Mouse (Mus musculus): Measurements from ENCODE around the gene Cs. TPM values are rescaled to one million over a fixed set of nuclear protein-coding genes. Genes with fewer than 3 reads are reported as not detected.

The Cs gene
- polyA plus RNA-seq, 1 experiment from 2014 or later: 192 TPM

DNA sequence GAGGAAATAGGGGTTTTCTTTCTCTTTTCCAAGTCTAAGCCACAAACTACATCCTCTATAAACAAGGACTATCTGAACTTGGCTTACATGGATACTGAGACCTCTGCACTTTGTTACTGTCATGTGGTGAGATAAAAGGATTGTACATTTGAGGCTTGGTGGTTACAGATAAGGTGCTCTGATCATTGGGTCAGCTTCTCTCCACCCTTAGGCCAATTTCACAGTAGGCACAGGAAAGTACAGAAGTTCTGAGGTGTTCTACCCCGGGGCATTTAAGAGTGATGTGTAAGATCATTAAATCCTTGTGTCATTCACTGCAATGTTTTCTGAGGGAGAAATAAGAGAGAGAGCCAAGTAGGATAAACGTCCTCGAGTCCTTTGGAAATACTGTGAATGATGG lies 937 bp upstream of the Cs start:
- Histone ChIP-seq H3K27me3 (replicated peaks) (no peaks in the 10 kb centered on the region), H3K4me2 (peak overlapping the region; percentile 69), H3K27ac (peak overlapping the region; percentile 98; the same call in 1 of the 2 replicates), H3K9me3 (no peaks in the 10 kb centered on the region), H3K36me3 (no peaks in the 10 kb centered on the region; the same call in 1 of the 2 replicates), H3K4me1 (peaks cover 22% of the 10 kb centered on the region), H3K9ac (no peak overlapping the region), H3K4me3 (replicated peaks) (peak overlapping the region; percentile 64; the same call in 1 of the 2 replicates)
- WGBS: 73% methylated on average over 3 of the region's 3 CpGs
- ATAC-seq (ENCODE audit: insufficient read depth, low FRiP score, low read depth): no peak

DNA sequence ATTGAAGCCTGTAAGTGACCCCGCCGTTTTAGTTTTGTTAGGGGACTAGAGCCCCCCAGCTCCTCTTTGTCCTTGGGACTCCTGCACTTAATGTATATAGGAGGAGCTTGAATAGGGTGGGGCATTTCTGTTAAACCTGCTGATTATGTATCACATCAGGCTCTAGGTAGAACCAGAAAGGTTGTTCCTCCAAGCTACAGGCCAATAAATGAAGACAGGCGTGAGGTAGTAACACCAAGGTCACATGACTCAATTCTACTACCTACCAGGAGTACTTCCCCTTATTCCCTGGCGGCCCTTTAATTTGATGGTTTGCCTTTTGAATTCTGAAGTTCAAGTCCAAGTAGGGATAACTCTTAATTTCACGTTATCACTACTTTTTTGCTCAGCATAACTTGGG lies 881 bp downstream of the Cs start:
- Histone ChIP-seq H3K4me2 (peak overlapping the region; percentile 75), H3K36me3 (no peaks in the 10 kb centered on the region; the same call in 1 of the 2 replicates), H3K27me3 (replicated peaks) (no peaks in the 10 kb centered on the region), H3K4me1 (peaks cover 22% of the 10 kb centered on the region), H3K9ac (peak overlapping the region; percentile 66), H3K4me3 (replicated peaks) (peak overlapping the region; percentile 64), H3K9me3 (no peaks in the 10 kb centered on the region), H3K27ac (peak overlapping the region; percentile 98)
- no peak for ATAC-seq (ENCODE audit: insufficient read depth, low FRiP score, low read depth)
- WGBS: 14% methylated on average over 5 of the region's 5 CpGs

DNA sequence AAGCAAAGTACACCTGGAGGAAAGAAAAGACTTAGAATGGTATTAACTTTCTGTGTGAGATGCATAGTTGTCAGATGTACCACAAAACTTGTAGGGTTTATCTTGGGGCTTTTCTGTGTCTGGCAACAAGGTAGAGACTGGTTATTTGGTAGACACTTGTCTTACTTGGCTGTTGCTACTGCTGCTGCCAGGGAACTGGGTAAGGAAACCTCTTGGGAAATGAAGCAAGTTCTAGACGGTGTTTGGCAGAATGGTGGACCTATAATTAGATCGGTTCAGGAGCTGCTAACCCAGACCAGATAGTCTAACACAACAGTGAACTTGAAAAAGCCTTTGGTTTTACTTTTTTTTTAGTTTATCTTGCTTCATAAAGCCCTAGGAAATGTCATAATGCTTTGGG lies 1.4 kb downstream of the Cs start:
- WGBS: 68% methylated on average over 2 of the region's 2 CpGs
- H3K4me3 ChIP-seq (replicated peaks): peak overlapping the region; percentile 64
- H3K27me3 ChIP-seq (replicated peaks): no peaks in the 10 kb centered on the region
- peak overlapping the region; percentile 75 for H3K4me2 ChIP-seq
- H3K27ac ChIP-seq: peak overlapping the region; percentile 98; the same call in 1 of the 2 replicates
- H3K36me3 ChIP-seq: no peaks in the 10 kb centered on the region; the same call in 1 of the 2 replicates
- no peaks in the 10 kb centered on the region for H3K9me3 ChIP-seq
- H3K4me1 ChIP-seq: peaks cover 22% of the 10 kb centered on the region
- no peak overlapping the region for H3K9ac ChIP-seq
- ATAC-seq (ENCODE audit: insufficient read depth, low FRiP score, low read depth): no peak

DNA sequence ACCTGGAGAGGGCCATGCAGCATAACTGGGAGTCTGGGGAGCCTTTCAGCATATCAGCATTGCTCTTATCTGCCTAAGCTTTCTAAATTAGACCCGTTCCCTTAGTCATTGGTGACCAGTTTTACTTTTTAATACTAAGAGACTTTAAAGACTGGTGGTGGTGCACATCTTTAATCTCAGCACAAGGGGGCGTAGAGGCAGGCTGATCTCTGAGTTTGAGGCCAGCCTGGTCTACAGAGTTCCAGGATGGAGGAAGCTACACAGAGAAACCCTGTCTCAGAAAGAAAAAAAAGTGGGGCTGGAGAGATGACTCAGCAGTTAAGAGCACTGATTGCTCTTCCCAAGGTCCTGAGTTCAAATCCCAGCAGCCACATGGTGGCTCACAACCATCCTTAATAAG lies 2.7 kb downstream of the Cs start:
- no peak overlapping the region for H3K4me3 ChIP-seq (replicated peaks)
- peaks cover 31% of the 10 kb centered on the region for H3K4me1 ChIP-seq
- no peak overlapping the region for H3K9ac ChIP-seq
- 77% methylated on average over 2 of the region's 2 CpGs for WGBS
- H3K27ac ChIP-seq: no peak overlapping the region
- no peak for ATAC-seq (ENCODE audit: insufficient read depth, low FRiP score, low read depth)
- no peaks in the 10 kb centered on the region for H3K9me3 ChIP-seq
- no peaks in the 10 kb centered on the region; the same call in 1 of the 2 replicates for H3K36me3 ChIP-seq
- H3K27me3 ChIP-seq (replicated peaks): no peaks in the 10 kb centered on the region
- no peak overlapping the region for H3K4me2 ChIP-seq

DNA sequence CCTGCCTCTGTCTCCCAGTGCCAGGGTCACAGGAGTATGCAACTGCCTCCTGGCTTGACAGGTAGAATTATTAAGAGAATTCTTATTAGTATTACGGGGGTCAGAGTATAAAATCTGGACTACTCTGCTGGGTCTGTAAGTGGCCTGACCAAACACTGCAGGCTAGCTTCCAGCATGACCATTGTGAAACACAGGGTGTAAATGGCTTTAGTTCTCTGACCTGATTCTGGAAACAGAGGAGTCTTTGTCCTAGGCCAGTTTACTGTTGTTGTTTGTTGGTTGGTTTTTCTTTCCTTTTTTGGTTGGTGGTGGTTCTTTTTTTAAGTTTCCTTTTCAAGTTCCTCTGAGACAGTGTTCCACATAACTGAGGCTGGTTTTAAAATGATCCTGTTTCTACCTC lies 5.9 kb downstream of the Cs start:
- Histone ChIP-seq H3K27ac (no peak overlapping the region), H3K4me2 (no peak overlapping the region), H3K27me3 (replicated peaks) (no peaks in the 10 kb centered on the region), H3K9ac (no peak overlapping the region), H3K4me3 (replicated peaks) (no peak overlapping the region), H3K4me1 (peaks cover 23% of the 10 kb centered on the region), H3K9me3 (no peaks in the 10 kb centered on the region), H3K36me3 (no peaks in the 10 kb centered on the region; the same call in 1 of the 2 replicates)
- WGBS: 91% methylated on average over 1 of the region's 1 CpGs
- no peak for ATAC-seq (ENCODE audit: insufficient read depth, low FRiP score, low read depth)

DNA sequence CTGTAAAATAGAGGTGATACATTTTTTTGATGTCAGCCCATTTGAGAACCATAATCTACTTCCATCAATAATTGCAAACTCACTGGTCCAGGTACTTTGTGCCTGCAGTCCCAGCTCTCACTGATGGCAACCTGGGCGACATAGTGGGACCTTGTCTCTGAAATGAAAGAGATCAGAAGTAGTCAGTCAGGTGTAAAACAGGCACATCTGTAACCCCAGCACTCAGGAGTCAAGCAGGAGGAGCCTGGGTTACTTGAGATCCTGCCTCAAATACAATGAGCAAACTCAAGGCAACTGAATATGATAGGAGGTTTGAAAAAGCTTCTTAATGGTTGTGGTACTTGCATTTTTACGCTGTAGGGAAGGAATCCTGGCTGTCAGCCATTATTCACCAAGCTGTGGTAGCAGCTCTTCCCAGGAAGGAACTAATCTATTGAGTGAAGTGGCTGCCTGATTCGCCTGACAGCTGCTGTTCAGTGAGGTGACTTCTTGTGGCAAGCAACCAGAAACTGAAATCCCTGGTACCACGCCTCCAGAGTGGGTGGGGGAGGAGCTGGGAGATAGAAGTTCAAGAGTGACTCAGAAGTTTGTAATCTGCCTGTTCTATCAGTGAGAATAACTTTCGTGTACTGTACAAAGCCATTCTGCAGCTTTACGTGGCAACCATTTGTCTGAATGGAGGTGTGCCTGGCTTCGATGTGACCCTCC lies 7.2 kb downstream of the Cs start:
- H3K4me1 ChIP-seq: peaks cover 11% of the 10 kb centered on the region
- no peak overlapping the region for H3K9ac ChIP-seq

DNA sequence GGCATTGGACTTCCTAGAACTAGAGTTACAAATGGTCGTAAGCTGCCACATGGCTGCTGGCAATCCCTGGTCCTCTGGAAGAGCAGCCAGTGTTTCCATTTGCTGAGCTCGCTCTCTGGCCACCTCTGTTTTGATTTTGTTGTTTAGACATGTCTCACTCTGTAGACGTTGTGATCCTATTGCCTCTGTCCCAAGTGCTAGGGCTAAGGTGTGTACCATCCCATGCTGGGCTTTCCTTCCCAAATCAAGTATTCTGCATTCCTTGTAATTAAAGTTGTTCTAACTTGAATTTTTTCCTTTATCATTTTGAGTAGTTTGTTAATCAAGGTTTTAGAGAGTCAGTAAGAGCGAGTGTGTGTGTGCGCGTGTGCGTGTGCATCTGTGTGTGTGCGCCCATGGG lies 10.0 kb downstream of the Cs start:
- Histone ChIP-seq H3K36me3 (peaks cover 22% of the 10 kb centered on the region), H3K9me3 (no peaks in the 10 kb centered on the region), H3K9ac (no peak overlapping the region), H3K27ac (no peak overlapping the region), H3K4me1 (peaks cover 10% of the 10 kb centered on the region), H3K27me3 (replicated peaks) (no peaks in the 10 kb centered on the region), H3K4me2 (no peak overlapping the region), H3K4me3 (replicated peaks) (no peak overlapping the region)
- no peak for ATAC-seq (ENCODE audit: insufficient read depth, low FRiP score, low read depth)
- WGBS: 84% methylated on average over 8 of the region's 8 CpGs

More for the DNA sequence above, 7.2 kb downstream of the Cs start:
- Histone ChIP-seq H3K36me3 (no peaks in the 10 kb centered on the region; the same call in 1 of the 2 replicates), H3K9me3 (no peaks in the 10 kb centered on the region), H3K4me3 (replicated peaks) (peak overlapping the region; percentile 10; the same call in 1 of the 2 replicates), H3K4me2 (peak overlapping the region; percentile 34), H3K27ac (peak overlapping the region; percentile 84), H3K27me3 (replicated peaks) (no peaks in the 10 kb centered on the region)
- 21% methylated on average over 7 of the region's 7 CpGs for WGBS
- peak; percentile 86 for ATAC-seq (ENCODE audit: insufficient read depth, low FRiP score, low read depth)

DNA sequence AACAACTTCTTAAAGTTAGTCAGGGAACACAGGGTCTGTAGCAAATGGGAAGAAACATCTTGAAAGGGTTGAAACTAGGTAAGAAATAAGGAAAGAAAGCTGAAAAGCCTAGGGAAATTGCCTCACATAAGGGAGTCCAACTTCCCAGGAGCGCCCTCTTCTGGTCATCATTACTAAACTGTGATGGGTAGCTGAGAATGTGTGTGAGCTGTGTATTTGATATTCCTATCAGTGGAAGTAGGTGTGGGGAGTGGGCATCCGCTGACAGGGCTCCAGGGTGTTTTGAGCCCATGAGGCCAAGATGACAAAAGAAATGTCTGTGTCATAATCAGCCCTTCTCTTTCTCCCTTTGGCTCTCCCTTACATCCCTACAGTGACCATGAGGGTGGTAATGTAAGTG lies 21.3 kb downstream of the Cs start:
- Histone ChIP-seq H3K4me2 (no peak overlapping the region), H3K27ac (no peak overlapping the region), H3K9ac (no peak overlapping the region), H3K4me1 (no peaks in the 10 kb centered on the region), H3K27me3 (replicated peaks) (no peaks in the 10 kb centered on the region), H3K9me3 (no peaks in the 10 kb centered on the region), H3K4me3 (replicated peaks) (no peak overlapping the region), H3K36me3 (peaks cover 60% of the 10 kb centered on the region)
- WGBS: 53% methylated on average over 2 of the region's 2 CpGs
- no peak for ATAC-seq (ENCODE audit: insufficient read depth, low FRiP score, low read depth)

DNA sequence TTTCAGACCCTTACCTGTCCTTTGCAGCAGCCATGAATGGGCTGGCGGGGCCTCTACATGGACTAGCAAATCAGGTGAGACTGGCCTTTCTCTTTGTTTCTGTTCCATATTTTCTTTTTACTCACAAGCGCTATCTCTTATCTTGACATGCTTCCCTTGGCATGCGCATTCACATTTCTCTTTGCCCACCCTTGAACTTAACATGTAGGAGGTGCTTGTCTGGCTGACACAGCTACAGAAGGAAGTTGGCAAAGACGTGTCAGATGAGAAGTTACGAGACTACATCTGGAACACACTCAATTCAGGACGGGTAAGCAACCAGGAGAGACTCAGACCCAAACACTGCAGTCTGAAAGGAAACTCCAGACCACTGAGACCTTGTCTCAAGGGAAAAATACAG lies 21.7 kb downstream of the Cs start:
- Histone ChIP-seq H3K36me3 (peaks cover 56% of the 10 kb centered on the region), H3K4me3 (replicated peaks) (no peak overlapping the region), H3K4me1 (no peaks in the 10 kb centered on the region), H3K27me3 (replicated peaks) (no peaks in the 10 kb centered on the region), H3K9me3 (no peaks in the 10 kb centered on the region), H3K27ac (no peak overlapping the region), H3K4me2 (no peak overlapping the region), H3K9ac (no peak overlapping the region)
- no peak for ATAC-seq (ENCODE audit: insufficient read depth, low FRiP score, low read depth)
- WGBS: 82% methylated on average over 6 of the region's 6 CpGs

DNA sequence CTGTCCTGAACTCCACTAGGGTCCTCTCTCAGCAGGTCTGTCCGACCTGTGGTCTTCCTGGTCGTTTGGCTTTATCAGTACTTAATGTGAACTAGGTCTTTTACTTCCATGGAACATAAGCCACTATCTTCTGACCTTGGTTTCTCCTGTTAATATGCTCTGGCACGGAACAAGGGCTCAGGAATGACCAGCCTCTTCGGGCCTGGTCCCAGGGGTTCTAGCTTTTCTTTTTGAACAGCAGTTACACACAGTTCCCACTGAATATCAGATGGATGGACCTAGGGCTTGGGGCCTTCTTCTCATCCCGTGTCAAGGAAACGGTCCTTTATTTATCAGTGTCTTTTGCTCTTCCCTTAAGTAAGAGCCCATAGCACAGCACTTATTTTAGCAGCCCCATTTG lies 24.3 kb downstream of the Cs start:
- H3K4me1 ChIP-seq: no peaks in the 10 kb centered on the region
- no peaks in the 10 kb centered on the region for H3K27me3 ChIP-seq (replicated peaks)
- 88% methylated on average over 6 of the region's 6 CpGs for WGBS
- no peak overlapping the region for H3K27ac ChIP-seq
- H3K9ac ChIP-seq: no peak overlapping the region
- H3K36me3 ChIP-seq: peaks cover 50% of the 10 kb centered on the region
- H3K4me2 ChIP-seq: no peak overlapping the region
- no peak for ATAC-seq (ENCODE audit: insufficient read depth, low FRiP score, low read depth)
- no peaks in the 10 kb centered on the region for H3K9me3 ChIP-seq
- no peak overlapping the region for H3K4me3 ChIP-seq (replicated peaks)

DNA sequence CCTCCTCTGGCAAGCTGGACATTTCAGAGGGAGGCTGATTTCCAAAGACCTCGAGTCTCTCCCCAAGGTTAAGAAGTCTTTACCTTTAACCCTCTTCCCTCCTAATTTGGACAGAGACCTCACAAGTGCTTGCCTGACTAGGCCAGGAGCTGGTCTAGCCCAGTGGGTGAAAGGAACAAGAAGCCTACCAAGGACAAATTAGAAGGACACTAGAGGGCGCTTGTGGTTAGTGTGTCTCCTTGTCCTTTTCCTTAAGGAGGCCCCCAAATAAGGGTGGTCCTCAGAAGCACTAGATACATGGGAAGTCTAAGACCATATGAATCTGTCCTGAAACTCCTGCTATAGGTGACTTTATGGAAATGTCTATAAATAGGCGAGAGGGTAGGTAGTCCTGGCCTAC lies 25.0 kb downstream of the Cs start:
- WGBS: 48% methylated on average over 3 of the region's 3 CpGs
- no peak overlapping the region for H3K4me2 ChIP-seq
- no peaks in the 10 kb centered on the region for H3K27me3 ChIP-seq (replicated peaks)
- peaks cover 50% of the 10 kb centered on the region for H3K36me3 ChIP-seq
- 0 out of 2 replicates have a peak, but pooled peaks cover under 1% of the 10 kb centered on the region for H3K4me1 ChIP-seq
- no peaks in the 10 kb centered on the region for H3K9me3 ChIP-seq
- H3K9ac ChIP-seq: no peak overlapping the region
- no peak for ATAC-seq (ENCODE audit: insufficient read depth, low FRiP score, low read depth)
- no peak overlapping the region for H3K27ac ChIP-seq
- no peak overlapping the region for H3K4me3 ChIP-seq (replicated peaks)

DNA sequence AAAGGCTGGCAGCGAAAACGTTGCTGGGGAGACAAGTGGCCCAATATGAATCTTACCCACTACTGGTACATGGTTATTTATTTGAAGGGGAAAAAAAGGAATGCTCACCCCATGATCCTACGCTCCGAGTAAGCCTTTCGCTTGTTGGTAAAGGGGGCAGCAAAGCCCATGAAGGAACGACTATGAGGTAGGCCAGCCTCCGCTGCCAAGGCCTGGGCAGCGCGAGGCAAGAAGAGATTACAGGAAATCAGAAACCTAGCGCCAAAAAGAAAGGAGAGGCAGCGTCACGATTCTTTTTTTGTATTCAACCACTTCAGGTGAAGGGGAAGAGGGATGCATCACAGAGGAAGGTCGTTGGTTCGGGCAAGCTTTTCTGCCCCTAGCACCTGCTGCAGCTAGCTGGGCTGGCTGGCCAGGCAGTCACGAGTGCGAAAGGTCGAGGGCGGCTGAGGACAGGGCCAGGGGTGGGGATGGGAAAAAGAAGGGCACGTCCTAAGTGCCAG lies 30.4 kb downstream of the Cs start:
- ATAC-seq (ENCODE audit: insufficient read depth, low FRiP score, low read depth): no peak
- no peaks in the 10 kb centered on the region for H3K9me3 ChIP-seq
- 15% methylated on average over 19 of the region's 19 CpGs for WGBS

More for the DNA sequence above, 30.4 kb downstream of the Cs start:
- Histone ChIP-seq H3K9ac (peak overlapping the region; percentile 74), H3K27ac (peak overlapping the region; percentile 96), H3K27me3 (replicated peaks) (no peaks in the 10 kb centered on the region), H3K36me3 (peaks cover 8% of the 10 kb centered on the region), H3K4me1 (peaks cover 15% of the 10 kb centered on the region; the same call in 1 of the 2 replicates), H3K4me3 (replicated peaks) (peak overlapping the region; percentile 78), H3K4me2 (peak overlapping the region; percentile 90)

Data from stomach, embryonic 15.5 days (tissue).